ENCODE assay signal across 11 mouse cellular contexts in genomic region chr19:15982926-15983738, GRCm38 (mm10). TPM values are rescaled to one million over a fixed set of nuclear protein-coding genes. Genes with fewer than 3 reads are reported as not detected.
DNase-seq lines count a peak whose midpoint lies in the region; ATAC-seq lines count a peak whose summit lies in the region.
"Had no signal": no experiment of that assay in that cellular context is flagged by ENCODE, and none has a peak within 500 bp of the region (broad histone marks: within the 10 kb centered on the region; RNA-seq: fewer than 3 reads in every experiment).

No protein-coding gene starts in this region.

- no peak overlapping the region for H3K9ac ChIP-seq in kidney, embryonic 16.5 days (replicated peaks; ENCODE audit: low read length)
- H3K9ac ChIP-seq in embryonic facial prominence, embryonic 12.5 days: no peak overlapping the region
- H3K9ac ChIP-seq in neural tube, embryonic 13.5 days: peak overlapping the region; percentile 6; the same call in 1 of the 2 replicates
- H3K9ac ChIP-seq: stomach, embryonic 15.5 days had no signal

- H3K4me3 ChIP-seq in kidney, embryonic 16.5 days (ENCODE audit: low read length): no peak overlapping the region
- no peak overlapping the region for H3K4me3 ChIP-seq in embryonic facial prominence, embryonic 12.5 days
- peak overlapping the region; percentile 85; the same call in 1 of the 2 replicates for H3K4me3 ChIP-seq in limb, embryonic 10.5 days
- peak overlapping the region; percentile 88 for H3K4me3 ChIP-seq in neural tube, embryonic 13.5 days

- H3K36me3 ChIP-seq in kidney, embryonic 16.5 days (ENCODE audit: insufficient read depth, low read length): 0 out of 2 replicates have a peak, but pooled peaks cover 5% of the 10 kb centered on the region
- peaks cover 12% of the 10 kb centered on the region; the same call in 1 of the 2 replicates for H3K36me3 ChIP-seq in embryonic facial prominence, embryonic 12.5 days
- H3K36me3 ChIP-seq in limb, embryonic 10.5 days: peaks cover 36% of the 10 kb centered on the region
- H3K36me3 ChIP-seq in neural tube, embryonic 13.5 days: peaks cover 11% of the 10 kb centered on the region
- H3K36me3 ChIP-seq: stomach, embryonic 15.5 days had no signal

- peaks cover 17% of the 10 kb centered on the region for H3K4me1 ChIP-seq in kidney, embryonic 16.5 days (ENCODE audit: insufficient read depth, low read length)
- peaks cover 7% of the 10 kb centered on the region for H3K4me1 ChIP-seq in embryonic facial prominence, embryonic 12.5 days
- peaks cover 19% of the 10 kb centered on the region; the same call in 1 of the 2 replicates for H3K4me1 ChIP-seq in limb, embryonic 10.5 days
- H3K4me1 ChIP-seq in neural tube, embryonic 13.5 days (replicated peaks): peaks cover 41% of the 10 kb centered on the region

- ATAC-seq in kidney, embryonic 16.5 days (ENCODE audit: low FRiP score, low TSS enrichment): no peak
- no peak for ATAC-seq in embryonic facial prominence, embryonic 12.5 days (ENCODE audit: insufficient number of reproducible peaks, insufficient read depth, low FRiP score, low TSS enrichment)
- ATAC-seq in neural tube, embryonic 13.5 days (ENCODE audit: low read depth): no peak
- ATAC-seq in activated CD4-positive, CD25-positive, alpha-beta regulatory T cell, adult 4 months: no peak

- no peak for DNase-seq in kidney, adult 18-20 months
- no peak for DNase-seq in limb, embryonic 10.5 days (ENCODE audit: low spot score)
- no peak for DNase-seq in layer of hippocampus, adult 9-10 months (ENCODE audit: low spot score)
- DNase-seq in layer of hippocampus, adult 18-20 months (ENCODE audit: low spot score in 2 of 2): no peak

- no peaks in the 10 kb centered on the region for H3K9me3 ChIP-seq in kidney, embryonic 16.5 days (ENCODE audit: low read length)
- H3K9me3 ChIP-seq in embryonic facial prominence, embryonic 12.5 days: no peaks in the 10 kb centered on the region
- H3K9me3 ChIP-seq in limb, embryonic 10.5 days (replicated peaks): no peaks in the 10 kb centered on the region
- no peaks in the 10 kb centered on the region for H3K9me3 ChIP-seq in neural tube, embryonic 13.5 days
- H3K9me3 ChIP-seq: megakaryocyte, embryonic 14.5 days; stomach, embryonic 15.5 days had no signal

- 56% methylated on average over 10 of the region's 10 CpGs for WGBS in kidney, embryonic 16.5 days
- 44% methylated on average over 10 of the region's 10 CpGs for WGBS in embryonic facial prominence, embryonic 12.5 days
- 58% methylated on average over 9 of the region's 10 CpGs for WGBS in limb, embryonic 10.5 days
- 29% methylated on average over 10 of the region's 10 CpGs for WGBS in neural tube, embryonic 13.5 days

- no peaks in the 10 kb centered on the region for H3K27me3 ChIP-seq in kidney, embryonic 16.5 days (ENCODE audit: insufficient read depth, low read length)
- no peaks in the 10 kb centered on the region for H3K27me3 ChIP-seq in embryonic facial prominence, embryonic 12.5 days
- H3K27me3 ChIP-seq in limb, embryonic 10.5 days (ENCODE audit: low read depth, poor library complexity, severe bottlenecking): no peaks in the 10 kb centered on the region
- no peaks in the 10 kb centered on the region for H3K27me3 ChIP-seq in neural tube, embryonic 13.5 days
- H3K27me3 ChIP-seq: megakaryocyte, embryonic 14.5 days; stomach, embryonic 15.5 days had no signal

- H3K4me2 ChIP-seq in kidney, embryonic 16.5 days (replicated peaks; ENCODE audit: low read depth, low read length): 0 out of 2 replicates have a peak overlapping the region, but pooled peaks have one; percentile 4
- H3K4me2 ChIP-seq in embryonic facial prominence, embryonic 12.5 days (replicated peaks): peak overlapping the region; percentile 51; the same call in 1 of the 2 replicates
- H3K4me2 ChIP-seq in neural tube, embryonic 13.5 days: peak overlapping the region; percentile 71

- no peak overlapping the region for H3K27ac ChIP-seq in kidney, embryonic 16.5 days (ENCODE audit: low read length)
- no peak overlapping the region for H3K27ac ChIP-seq in embryonic facial prominence, embryonic 12.5 days
- no peak overlapping the region for H3K27ac ChIP-seq in limb, embryonic 10.5 days
- peak overlapping the region; percentile 38; the same call in 1 of the 2 replicates for H3K27ac ChIP-seq in neural tube, embryonic 13.5 days (replicated peaks)
- H3K27ac ChIP-seq: kidney, postnatal 0 days; stomach, embryonic 15.5 days had no signal

RNA-seq across cellular contexts. Expression of gene Cep78, which starts 1.7 kb away (rescaled TPM):
- 25.4 and 27.4 TPM in 2 replicates for polyA plus RNA-seq in kidney, embryonic 16.5 days (2015; fragmentation: Nextera tagmentation; extraction: Ambion mirVana)
- polyA plus RNA-seq in embryonic facial prominence, embryonic 12.5 days (2016; fragmentation: Nextera tagmentation; extraction: Ambion mirVana): 43.0 and 43.3 TPM in 2 replicates
- polyA plus RNA-seq in limb, embryonic 10.5 days (2016; fragmentation: Nextera tagmentation; extraction: Ambion mirVana): 57.7 and 62.1 TPM in 2 replicates
- polyA plus RNA-seq in neural tube, embryonic 13.5 days (2015; fragmentation: Nextera tagmentation; extraction: Ambion mirVana): 40.6 and 42.3 TPM in 2 replicates
- 1 to 10 TPM; 2.2 to 3.0 TPM for polyA plus RNA-seq in activated CD4-positive, CD25-positive, alpha-beta regulatory T cell, adult 4 months (2017; shearing (Covaris generic))
- 10 to 100 TPM in 1 of 2 experiments, 1 to 10 TPM in 1; 9.3 to 10.1 TPM for total RNA-seq in layer of hippocampus, adult 18-20 months (2021)

RNA-seq across cellular contexts. Expression of gene Psat1, which starts 36.0 kb away (rescaled TPM):
- 86.9 and 88.6 TPM in 2 replicates for polyA plus RNA-seq in kidney, embryonic 16.5 days (2015; fragmentation: Nextera tagmentation; extraction: Ambion mirVana)
- polyA plus RNA-seq in embryonic facial prominence, embryonic 12.5 days (2016; fragmentation: Nextera tagmentation; extraction: Ambion mirVana): 71.3 and 77.0 TPM in 2 replicates
- polyA plus RNA-seq in limb, embryonic 10.5 days (2016; fragmentation: Nextera tagmentation; extraction: Ambion mirVana): 93.3 and 127 TPM in 2 replicates
- 76.2 and 83.5 TPM in 2 replicates for polyA plus RNA-seq in neural tube, embryonic 13.5 days (2015; fragmentation: Nextera tagmentation; extraction: Ambion mirVana)
- 10 to 100 TPM; 59.0 to 61.6 TPM for polyA plus RNA-seq in activated CD4-positive, CD25-positive, alpha-beta regulatory T cell, adult 4 months (2017; shearing (Covaris generic))
- total RNA-seq in layer of hippocampus, adult 18-20 months (2021): 100 to 1,000 TPM; 114 to 115 TPM

Comparison
In these comparisons a context has a peak if more than half of its experiments do, and no peak if none do; other contexts are left out.
1. H3K4me2 ChIP-seq: peak in every context shown above with its lines; median percentile 71 in neural tube, embryonic 13.5 days; 51 in embryonic facial prominence, embryonic 12.5 days; 4 in kidney, embryonic 16.5 days.
2. H3K4me3 ChIP-seq: peak in limb, embryonic 10.5 days (single experiment) and neural tube, embryonic 13.5 days (single experiment); none in kidney, embryonic 16.5 days (single experiment) and embryonic facial prominence, embryonic 12.5 days (single experiment).